Mouse (Mus musculus) kidney, postnatal 25 days (tissue): Measurements from ENCODE around the gene Dnajc1.

Experiments
- DNase-seq, 2 experiments: peaks; one replicate each; pipeline ENCODE4 v3.0.0; 2021; ENCODE audit warnings: mixed read lengths in 2 of 2

Dnajc1 gene

GRCm38 (mm10) chr2:18188367-18188766, 204.3 kb downstream of the Dnajc1 start:
- DNase-seq: no peak

GRCm38 (mm10) chr2:18183079-18183478, 209.6 kb downstream of the Dnajc1 start:
- DNase-seq: no peak

- no peak for DNase-seq
These were observed 211.0 kb downstream of the Dnajc1 start for GRCm38 (mm10) chr2:18181631-18182030.

- DNase-seq: no peak
These were observed 212.3 kb downstream of the Dnajc1 start for GRCm38 (mm10) chr2:18180323-18180722.

GRCm38 (mm10) chr2:18176235-18176634, 216.4 kb downstream of the Dnajc1 start:
- DNase-seq: no peak

GRCm38 (mm10) chr2:18175234-18175633, 217.4 kb downstream of the Dnajc1 start:
- DNase-seq: no peak

GRCm38 (mm10) chr2:18169174-18169948, 223.3 kb downstream of the Dnajc1 start:
- no peak for DNase-seq

- DNase-seq: no peak
These were observed 227.1 kb downstream of the Dnajc1 start for GRCm38 (mm10) chr2:18165511-18165910.

- DNase-seq: no peak
These were observed 231.6 kb downstream of the Dnajc1 start for GRCm38 (mm10) chr2:18160992-18161391.

GRCm38 (mm10) chr2:18159426-18159825, 233.2 kb downstream of the Dnajc1 start:
- DNase-seq: no peak

GRCm38 (mm10) chr2:18156131-18156530, 236.5 kb downstream of the Dnajc1 start:
- DNase-seq: no peak
